Mouse (Mus musculus) yolk sac, embryonic 10.5 days (tissue): ENCODE results near the gene Mllt10.

ENCODE experiments used
- DNase-seq: peaks from one replicate; pipeline ENCODE4 v3.0.0-alpha.2; 2017; ENCODE audit warnings: low spot score

The Mllt10 gene

DNA sequence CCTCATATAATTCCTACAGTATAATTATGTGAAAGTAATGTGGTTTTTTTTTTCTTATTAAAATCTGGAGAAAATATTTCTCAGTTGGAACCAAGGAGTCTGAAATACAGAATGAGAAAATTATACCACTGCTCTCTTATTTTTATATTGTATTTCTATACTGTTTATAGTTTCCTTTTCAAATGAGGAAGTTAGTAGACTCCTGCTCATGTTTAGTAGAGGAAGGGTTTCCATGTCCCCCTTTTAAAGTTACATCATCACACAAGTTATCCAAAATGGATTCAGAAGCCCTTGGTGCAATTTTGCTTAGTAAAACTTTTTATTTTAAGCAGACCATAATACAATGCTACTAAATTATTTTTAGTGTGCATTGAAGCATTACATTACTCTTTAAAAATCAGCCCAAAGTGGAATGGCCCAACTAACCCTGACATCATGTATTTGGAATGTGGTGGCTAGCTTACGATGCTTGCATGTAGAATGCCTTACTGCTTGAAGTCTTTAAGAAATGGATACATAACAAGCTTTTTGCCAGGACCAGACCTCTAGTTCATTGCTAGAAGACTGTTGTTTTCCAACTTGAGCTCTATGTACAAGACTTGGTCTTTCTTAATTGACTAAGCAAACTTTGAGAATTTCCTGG is 146.9 kb downstream of the Mllt10 start:
- DNase-seq: no peak

DNA sequence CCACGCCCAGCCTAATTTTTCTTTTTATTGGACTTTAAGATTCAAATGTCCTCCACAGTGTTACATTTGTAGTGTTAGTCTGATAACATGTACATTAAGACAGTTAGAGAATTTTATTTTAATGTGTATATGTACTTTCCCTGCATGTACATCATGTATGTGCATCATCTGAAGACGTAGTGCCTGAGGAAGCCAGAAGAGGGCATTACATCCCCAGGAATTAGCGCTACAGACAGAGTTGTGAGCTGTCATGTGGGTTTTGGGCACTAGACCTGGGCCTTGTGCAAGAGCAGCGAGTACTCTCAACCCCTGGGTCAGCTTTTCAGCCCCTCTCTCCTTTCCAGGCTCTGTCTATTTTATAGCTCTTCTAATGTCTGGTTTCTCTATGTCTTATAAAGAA is 147.9 kb downstream of the Mllt10 start:
- no peak for DNase-seq

DNA sequence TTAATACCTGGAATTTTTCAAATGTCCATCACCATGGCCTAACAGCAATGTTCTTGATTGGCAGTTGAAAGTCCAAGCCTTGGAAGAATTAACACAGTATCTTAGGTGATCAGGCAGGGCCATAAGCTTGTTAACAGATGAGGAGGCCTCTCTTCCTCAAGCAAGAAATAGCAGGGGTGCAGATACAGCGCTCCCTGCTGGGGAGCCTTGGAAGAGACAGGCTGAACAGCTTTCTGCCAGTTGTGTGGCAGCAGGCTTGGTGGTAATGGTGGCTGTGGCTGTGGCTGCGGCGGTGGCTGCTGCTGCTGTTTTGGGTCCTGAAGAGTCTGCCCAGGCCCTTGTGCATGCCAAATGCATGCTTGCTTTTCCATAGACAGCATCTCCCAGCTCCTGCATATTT is 150.1 kb downstream of the Mllt10 start:
- peak; percentile 43 for DNase-seq

DNA sequence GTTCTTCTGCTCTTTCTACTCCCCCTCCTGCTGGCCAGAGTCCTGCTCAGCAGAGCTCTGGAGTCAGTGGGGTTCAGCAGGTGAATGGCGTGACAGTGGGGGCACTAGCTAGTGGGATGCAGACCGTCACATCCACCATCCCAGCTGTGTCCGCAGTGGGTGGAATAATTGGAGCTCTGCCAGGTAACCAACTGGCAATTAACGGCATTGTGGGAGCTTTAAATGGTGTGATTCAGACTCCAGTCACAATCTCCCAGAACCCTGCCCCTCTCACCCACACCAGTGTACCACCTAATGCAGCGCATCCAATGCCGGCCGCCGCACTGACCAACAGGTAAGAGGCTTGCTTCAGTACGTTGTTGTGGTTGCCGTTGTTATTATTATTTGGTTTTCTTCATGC is 151.8 kb downstream of the Mllt10 start:
- no peak for DNase-seq

DNA sequence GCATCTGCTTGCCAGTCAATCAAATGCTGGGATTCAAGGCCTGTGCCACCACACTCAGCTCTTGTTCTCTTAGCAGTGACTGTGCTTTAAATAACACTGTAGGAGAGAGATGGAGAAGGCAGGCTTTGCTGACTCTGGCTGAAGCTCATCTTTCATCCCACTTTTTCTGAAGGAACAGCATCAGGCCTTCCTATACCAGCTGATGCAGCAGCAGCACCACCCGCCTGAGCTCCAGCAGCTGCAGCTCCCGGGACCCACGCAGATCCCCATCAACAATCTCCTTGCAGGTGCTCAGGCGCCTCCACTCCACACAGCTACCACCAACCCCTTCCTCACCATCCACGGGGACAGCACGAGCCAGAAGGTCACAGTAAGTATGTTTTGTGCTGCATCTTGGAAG is 153.5 kb downstream of the Mllt10 start:
- DNase-seq: no peak

DNA sequence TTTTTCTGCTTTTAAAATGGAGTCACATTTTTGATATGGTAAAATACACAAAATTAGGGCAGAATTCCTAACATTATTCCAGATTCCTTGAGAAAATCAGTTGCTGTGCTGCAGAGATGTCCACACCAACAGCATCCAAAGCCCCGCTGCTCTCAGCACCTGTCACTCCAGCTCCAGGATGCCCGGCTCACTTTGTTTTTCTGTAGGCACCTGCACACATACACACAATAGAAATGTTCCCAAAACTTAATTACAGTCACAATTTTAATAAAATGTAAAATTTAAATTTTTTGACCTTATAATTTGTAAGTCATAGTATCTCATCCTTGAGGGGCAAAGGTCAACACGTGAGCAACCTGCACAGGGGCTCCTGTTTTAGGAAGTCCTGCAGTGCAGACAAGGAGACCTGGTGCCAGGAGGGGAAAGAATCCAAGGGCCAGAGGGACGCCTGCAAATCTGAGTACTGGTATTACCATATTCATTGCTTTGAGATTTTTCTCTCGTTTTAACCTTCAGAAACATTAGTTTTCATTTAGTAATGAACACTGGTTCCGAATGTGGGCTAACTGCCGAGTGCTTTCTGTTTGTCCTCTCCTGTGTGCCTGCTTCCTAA is 154.3 kb downstream of the Mllt10 start:
- no peak for DNase-seq

DNA sequence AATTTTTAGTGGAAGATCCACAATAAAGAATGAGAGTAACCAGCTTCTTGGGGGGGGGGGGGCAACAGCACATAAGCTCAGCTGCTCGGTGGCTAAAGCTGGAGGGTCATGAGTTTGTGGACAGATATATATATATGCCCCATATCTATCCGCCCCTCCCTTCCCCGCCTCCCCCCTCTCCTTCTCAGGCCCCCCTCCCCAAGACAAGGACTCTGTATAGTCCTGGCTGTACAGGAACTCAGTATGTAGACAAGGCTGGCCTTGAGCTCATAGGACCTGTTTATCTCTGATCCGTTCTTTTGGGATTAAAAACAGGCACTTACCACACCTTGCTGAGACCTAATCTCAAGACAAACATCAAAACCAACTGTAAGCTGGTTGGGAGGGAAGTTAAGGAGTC is 154.9 kb downstream of the Mllt10 start:
- DNase-seq: no peak

DNA sequence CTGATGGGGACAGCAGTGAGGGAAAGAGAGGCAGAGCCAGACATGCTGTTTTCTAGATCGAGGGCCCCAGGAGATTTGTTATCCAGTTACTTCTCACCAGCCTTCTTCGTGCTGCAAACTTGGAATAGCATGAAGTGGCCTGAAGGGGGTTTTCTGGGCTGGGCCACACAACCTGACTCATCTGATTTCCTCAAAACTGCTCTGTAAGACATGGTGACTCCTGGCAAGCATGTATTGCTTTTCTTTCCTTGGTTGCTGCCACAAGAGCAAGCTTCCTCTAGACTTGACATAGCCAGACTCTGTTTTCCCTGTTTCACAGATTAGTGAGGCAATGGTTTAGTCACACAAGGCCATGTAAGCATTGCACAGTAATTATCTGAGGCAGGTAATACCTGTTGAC is 159.0 kb downstream of the Mllt10 start:
- DNase-seq: no peak

DNA sequence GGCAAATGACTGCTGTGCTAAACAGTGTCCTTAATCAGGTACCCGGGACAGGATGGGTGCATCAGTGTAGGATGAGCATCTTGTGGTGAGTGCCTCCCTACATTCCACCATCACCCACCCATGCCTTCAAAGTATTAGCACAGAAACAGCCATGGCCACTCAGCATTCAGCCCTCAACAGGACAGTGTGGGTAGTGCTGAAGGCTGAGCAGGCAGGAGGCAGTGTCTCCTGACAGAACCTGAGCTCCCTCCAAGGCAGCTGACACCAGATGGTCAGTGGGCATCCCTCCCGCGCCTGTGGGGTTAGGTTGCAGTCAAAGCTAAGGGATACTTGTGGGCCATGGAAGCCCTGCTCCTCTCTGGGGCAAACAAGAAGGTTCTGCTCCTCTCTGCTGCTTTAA is 162.8 kb downstream of the Mllt10 start:
- DNase-seq: no peak

DNA sequence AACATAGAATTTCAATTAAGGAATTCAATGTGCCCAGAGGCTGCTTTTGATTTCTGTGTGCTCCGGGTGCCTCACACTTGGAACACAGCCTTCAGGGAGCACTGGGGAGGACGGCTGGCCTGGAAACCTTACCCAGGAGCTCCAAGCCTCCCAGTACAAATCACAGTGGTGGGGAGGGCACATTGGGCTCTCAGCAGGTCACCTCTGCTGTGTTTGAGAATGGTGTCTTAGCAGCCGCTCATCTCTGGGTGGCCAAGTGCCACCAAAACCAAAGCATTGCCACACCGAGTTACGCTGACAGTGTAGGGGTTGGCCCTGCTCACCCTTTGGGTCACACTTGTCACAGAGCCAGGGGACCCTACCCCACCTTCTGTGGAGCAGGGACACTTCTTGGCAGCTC is 163.5 kb downstream of the Mllt10 start:
- no peak for DNase-seq

DNA sequence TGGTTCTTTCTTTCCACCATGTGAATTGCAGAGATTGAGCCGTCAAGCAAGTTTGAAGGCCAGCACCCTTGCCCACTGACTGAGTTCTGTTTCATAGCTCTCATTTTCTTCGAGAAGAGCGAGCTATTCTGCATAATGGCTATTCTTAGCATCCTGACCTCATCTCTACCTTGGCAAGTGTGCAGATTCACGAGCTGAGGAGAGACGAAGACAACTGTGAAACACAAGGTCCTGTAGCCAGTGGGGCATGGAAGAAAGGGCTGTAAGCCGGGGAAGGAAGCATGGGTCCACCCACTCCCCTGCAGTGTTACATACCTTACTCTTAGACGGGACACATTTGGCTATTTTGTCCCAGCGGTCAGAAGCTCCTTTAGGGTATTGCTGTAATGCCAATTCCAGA is 164.1 kb downstream of the Mllt10 start:
- no peak for DNase-seq

DNA sequence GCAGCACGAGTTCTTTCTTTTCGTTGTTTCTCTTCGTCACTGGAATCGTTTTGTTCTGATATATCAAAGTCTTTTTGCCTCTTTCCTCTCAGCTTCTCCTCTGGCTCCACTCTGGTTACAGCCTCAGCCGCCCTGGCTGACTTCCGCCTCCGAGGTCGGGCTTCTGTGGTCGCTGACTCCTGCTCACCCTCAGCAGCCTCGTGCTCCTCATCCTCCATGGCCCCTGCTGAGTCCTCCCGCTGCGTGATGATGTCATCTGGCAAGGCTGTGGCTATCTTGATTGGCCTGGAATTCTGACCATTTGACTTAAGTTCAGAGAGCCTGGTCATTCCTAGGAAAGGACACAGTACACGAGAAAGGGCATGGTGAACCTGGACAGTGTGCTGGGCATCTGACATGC is 164.5 kb downstream of the Mllt10 start:
- DNase-seq: no peak

DNA sequence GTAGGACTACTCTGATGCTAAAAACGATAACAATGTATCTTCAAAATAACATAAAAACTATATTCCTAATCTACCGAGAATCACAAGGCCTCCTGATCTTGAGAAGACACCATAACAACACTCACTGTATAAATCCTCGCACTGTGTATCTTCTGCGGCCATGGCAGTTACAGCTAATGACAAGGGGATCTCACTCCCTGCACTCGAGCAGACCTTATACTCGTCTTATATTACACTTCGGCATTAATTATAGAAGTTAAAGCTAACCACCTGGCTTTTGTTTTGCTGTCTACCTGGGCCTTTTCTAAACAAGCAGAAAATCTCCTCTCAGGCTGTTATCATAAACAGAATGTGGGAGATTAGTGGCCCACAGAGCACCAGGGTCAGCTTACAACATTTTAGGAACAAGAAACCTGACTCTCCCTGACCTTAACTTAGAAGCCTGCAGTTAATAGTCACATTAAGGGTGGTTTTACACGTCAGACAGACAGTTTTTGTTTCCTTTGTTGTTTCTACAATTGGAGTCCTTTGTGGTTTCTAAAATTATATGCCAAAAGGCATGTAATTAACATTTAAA is 173.5 kb downstream of the Mllt10 start:
- DNase-seq: no peak

DNA sequence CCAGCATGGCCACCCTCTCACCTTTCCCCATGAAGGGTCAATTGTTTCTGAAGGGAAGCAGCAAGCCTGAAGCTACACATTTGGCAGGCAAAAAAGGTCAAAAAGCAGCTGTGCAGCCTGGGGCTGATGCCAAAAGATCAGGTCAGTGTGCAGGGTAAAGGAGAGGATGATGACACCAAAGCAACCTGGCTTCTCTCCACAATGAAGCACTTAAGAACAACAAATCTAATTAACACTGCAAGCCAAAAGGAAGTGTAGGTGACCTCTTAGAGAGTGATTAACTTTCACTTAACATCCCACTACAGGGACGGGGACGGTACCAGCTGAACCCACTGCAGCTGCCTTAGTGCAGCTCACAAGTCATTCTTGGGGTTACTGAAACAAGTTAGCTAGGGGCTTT is 174.2 kb downstream of the Mllt10 start:
- DNase-seq: no peak

DNA sequence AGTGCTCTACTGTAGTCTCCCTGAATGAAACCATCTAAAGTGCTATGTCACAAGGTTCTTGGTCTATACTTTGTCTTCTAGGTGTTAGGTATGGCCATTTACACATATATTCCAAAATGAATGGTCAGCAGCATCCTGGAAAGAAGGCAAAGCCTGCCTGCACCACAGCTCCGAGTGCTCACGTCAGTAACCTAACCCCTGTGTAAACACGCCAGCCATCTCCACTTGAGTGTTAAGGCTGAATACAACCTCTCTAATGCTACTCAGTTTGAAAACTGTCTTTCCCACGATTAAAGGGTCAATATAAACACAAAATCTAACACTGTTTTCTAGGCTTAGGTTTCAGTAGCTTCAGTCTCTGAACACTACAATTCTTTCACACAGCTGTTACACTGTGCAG is 176.1 kb downstream of the Mllt10 start:
- no peak for DNase-seq

DNA sequence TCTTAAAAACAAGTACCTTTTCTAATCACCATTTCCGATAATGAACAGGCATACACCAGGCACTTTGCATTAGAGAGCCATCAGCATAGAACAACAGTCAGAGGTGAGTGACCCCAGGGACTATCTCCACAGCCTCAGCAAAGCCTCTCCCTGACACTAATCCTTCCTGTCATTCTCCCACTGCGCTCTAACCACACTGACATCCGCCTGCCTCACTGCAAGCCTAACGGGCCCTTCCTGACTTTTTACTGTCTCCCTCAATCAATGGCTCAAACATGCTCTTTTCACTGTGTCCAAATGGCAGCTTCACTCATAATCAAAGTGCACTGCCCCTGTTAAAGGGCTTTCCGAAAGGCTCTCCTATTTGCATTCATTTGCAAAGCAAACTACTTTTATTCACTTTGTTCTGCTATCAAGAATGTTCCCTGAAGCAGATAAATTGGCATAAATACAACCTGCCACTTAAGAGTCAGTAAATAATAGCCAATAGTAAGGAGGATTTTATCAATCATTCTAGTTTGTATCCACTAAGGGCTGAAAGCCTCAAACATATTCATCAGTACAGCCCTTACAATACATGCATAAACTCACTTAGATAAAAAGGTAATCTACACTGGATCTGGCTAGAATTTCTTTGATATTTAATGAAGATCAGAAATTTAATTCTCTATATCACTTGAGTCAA is 178.0 kb downstream of the Mllt10 start:
- no peak for DNase-seq

DNA sequence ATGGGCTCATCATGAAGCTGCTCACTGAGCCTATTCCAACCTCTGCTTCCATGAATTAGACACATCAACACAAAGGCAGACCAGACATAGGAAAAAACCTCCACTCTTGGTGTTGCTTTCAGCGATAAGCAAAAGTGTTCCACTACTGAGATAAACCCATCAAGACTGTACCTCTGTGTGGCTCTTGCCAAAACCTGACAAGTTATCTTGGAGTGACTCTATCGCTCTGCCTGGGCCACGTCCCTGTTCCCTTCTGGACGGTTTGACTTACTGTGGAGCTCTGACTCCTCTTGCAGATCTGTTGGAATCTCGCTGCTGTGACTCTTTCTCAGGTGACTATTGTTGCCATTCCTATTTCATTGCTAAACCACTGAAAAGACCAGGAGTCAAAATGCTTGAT is 180.5 kb downstream of the Mllt10 start:
- no peak for DNase-seq

DNA sequence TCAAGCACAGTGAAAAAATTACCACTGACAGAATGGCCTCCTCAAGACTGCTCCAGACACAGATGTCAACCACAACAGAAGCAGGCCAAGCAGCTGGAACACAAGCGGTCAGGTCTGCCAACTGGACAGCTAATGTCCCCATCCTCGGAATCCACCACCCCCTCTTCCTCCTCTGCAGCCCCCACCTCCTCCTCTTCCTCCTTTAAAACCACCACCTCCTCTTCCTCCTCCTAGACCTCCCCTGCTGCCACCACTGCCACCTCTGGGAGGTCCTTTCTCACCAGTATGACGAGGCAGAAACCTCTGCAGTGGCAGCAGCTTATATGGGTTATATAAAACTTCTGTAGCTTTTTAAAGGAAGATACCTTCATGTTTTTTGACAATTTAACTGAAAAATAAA is 194.2 kb downstream of the Mllt10 start:
- DNase-seq: no peak
